Mouse (Mus musculus): ENCODE results near the gene Ttc7. TPM values are rescaled to one million over a fixed set of nuclear protein-coding genes. Genes with fewer than 3 reads are reported as not detected.

The Ttc7 gene
- polyA plus RNA-seq, 1 experiment from 2014 or later = 5.8 TPM

- H3K9ac ChIP-seq = no peak overlapping the region
- WGBS = 87% methylated on average over 8 of the region's 8 CpGs
- no peak for ATAC-seq (ENCODE audit: insufficient number of reproducible peaks, insufficient read depth, low FRiP score, low TSS enrichment)
- H3K4me1 ChIP-seq = no peaks in the 10 kb centered on the region
- H3K4me2 ChIP-seq (replicated peaks) = no peak overlapping the region
- no peaks in the 10 kb centered on the region for H3K9me3 ChIP-seq
- H3K4me3 ChIP-seq = no peak overlapping the region
- H3K27me3 ChIP-seq = no peaks in the 10 kb centered on the region
- no peaks in the 10 kb centered on the region for H3K36me3 ChIP-seq
- H3K27ac ChIP-seq = no peak overlapping the region
Observed at GRCm38 (mm10) chr17:87305065-87305464, 22.4 kb downstream of the Ttc7 start.

GRCm38 (mm10) chr17:87306746-87307145 is 24.1 kb downstream of the Ttc7 start:
- Histone ChIP-seq H3K4me3 (no peak overlapping the region), H3K9ac (no peak overlapping the region), H3K36me3 (no peaks in the 10 kb centered on the region), H3K27ac (no peak overlapping the region), H3K4me2 (replicated peaks) (no peak overlapping the region), H3K4me1 (no peaks in the 10 kb centered on the region), H3K9me3 (no peaks in the 10 kb centered on the region), H3K27me3 (no peaks in the 10 kb centered on the region)
- 78% methylated on average over 8 of the region's 8 CpGs for WGBS
- ATAC-seq (ENCODE audit: insufficient number of reproducible peaks, insufficient read depth, low FRiP score, low TSS enrichment) = no peak

GRCm38 (mm10) chr17:87309073-87309788 is 26.5 kb downstream of the Ttc7 start:
- 72% methylated on average over 12 of the region's 12 CpGs for WGBS
- Histone ChIP-seq H3K4me3 (no peak overlapping the region), H3K9me3 (no peaks in the 10 kb centered on the region), H3K9ac (no peak overlapping the region), H3K4me2 (replicated peaks) (no peak overlapping the region), H3K36me3 (no peaks in the 10 kb centered on the region), H3K27ac (no peak overlapping the region), H3K27me3 (no peaks in the 10 kb centered on the region), H3K4me1 (peaks cover 7% of the 10 kb centered on the region; the same call in 1 of the 2 replicates)
- ATAC-seq (ENCODE audit: insufficient number of reproducible peaks, insufficient read depth, low FRiP score, low TSS enrichment) = no peak

GRCm38 (mm10) chr17:87310497-87310896 is 27.8 kb downstream of the Ttc7 start:
- no peak overlapping the region for H3K9ac ChIP-seq
- no peak overlapping the region for H3K4me3 ChIP-seq
- peaks cover 16% of the 10 kb centered on the region for H3K4me1 ChIP-seq
- H3K27me3 ChIP-seq = no peaks in the 10 kb centered on the region
- H3K4me2 ChIP-seq (replicated peaks) = no peak overlapping the region
- H3K9me3 ChIP-seq = no peaks in the 10 kb centered on the region
- 83% methylated on average over 7 of the region's 7 CpGs for WGBS
- H3K27ac ChIP-seq = no peak overlapping the region
- no peak for ATAC-seq (ENCODE audit: insufficient number of reproducible peaks, insufficient read depth, low FRiP score, low TSS enrichment)
- no peaks in the 10 kb centered on the region for H3K36me3 ChIP-seq

GRCm38 (mm10) chr17:87312351-87312750 is 29.7 kb downstream of the Ttc7 start:
- 0 out of 2 replicates have a peak, but pooled peaks cover 3% of the 10 kb centered on the region for H3K27me3 ChIP-seq
- H3K27ac ChIP-seq = no peak overlapping the region
- H3K4me3 ChIP-seq = no peak overlapping the region
- H3K9ac ChIP-seq = no peak overlapping the region
- no peak overlapping the region for H3K4me2 ChIP-seq (replicated peaks)
- peaks cover 16% of the 10 kb centered on the region for H3K4me1 ChIP-seq
- ATAC-seq (ENCODE audit: insufficient number of reproducible peaks, insufficient read depth, low FRiP score, low TSS enrichment) = no peak
- H3K9me3 ChIP-seq = no peaks in the 10 kb centered on the region
- 35% methylated on average over 12 of the region's 12 CpGs for WGBS
- no peaks in the 10 kb centered on the region for H3K36me3 ChIP-seq

GRCm38 (mm10) chr17:87312924-87313870 is 30.5 kb downstream of the Ttc7 start:
- Histone ChIP-seq H3K27me3 (0 out of 2 replicates have a peak, but pooled peaks cover 3% of the 10 kb centered on the region), H3K4me3 (no peak overlapping the region), H3K9ac (no peak overlapping the region), H3K27ac (no peak overlapping the region), H3K9me3 (no peaks in the 10 kb centered on the region), H3K4me2 (replicated peaks) (0 out of 2 replicates have a peak overlapping the region, but pooled peaks have one; percentile 2), H3K36me3 (no peaks in the 10 kb centered on the region), H3K4me1 (peaks cover 16% of the 10 kb centered on the region)
- WGBS = 42% methylated on average over 18 of the region's 18 CpGs
- no peak for ATAC-seq (ENCODE audit: insufficient number of reproducible peaks, insufficient read depth, low FRiP score, low TSS enrichment)

GRCm38 (mm10) chr17:87314121-87314520 is 31.4 kb downstream of the Ttc7 start:
- Histone ChIP-seq H3K27ac (no peak overlapping the region), H3K36me3 (no peaks in the 10 kb centered on the region), H3K4me1 (peaks cover 16% of the 10 kb centered on the region), H3K9ac (no peak overlapping the region), H3K4me2 (replicated peaks) (no peak overlapping the region), H3K27me3 (0 out of 2 replicates have a peak, but pooled peaks cover 3% of the 10 kb centered on the region), H3K4me3 (no peak overlapping the region), H3K9me3 (no peaks in the 10 kb centered on the region)
- WGBS = 78% methylated on average over 8 of the region's 8 CpGs
- ATAC-seq (ENCODE audit: insufficient number of reproducible peaks, insufficient read depth, low FRiP score, low TSS enrichment) = no peak

- H3K4me3 ChIP-seq = no peak overlapping the region
- no peak overlapping the region for H3K4me2 ChIP-seq (replicated peaks)
- 0 out of 2 replicates have a peak, but pooled peaks cover 3% of the 10 kb centered on the region for H3K27me3 ChIP-seq
- no peaks in the 10 kb centered on the region for H3K9me3 ChIP-seq
- peaks cover 16% of the 10 kb centered on the region for H3K4me1 ChIP-seq
- no peaks in the 10 kb centered on the region for H3K36me3 ChIP-seq
- H3K9ac ChIP-seq = no peak overlapping the region
- no peak for ATAC-seq (ENCODE audit: insufficient number of reproducible peaks, insufficient read depth, low FRiP score, low TSS enrichment)
- H3K27ac ChIP-seq = no peak overlapping the region
- 54% methylated on average over 5 of the region's 5 CpGs for WGBS
Observed at GRCm38 (mm10) chr17:87314530-87314946, 31.9 kb downstream of the Ttc7 start.

GRCm38 (mm10) chr17:87315021-87315531 is 32.4 kb downstream of the Ttc7 start:
- Histone ChIP-seq H3K9ac (0 out of 2 replicates have a peak overlapping the region, but pooled peaks have one; percentile 3), H3K27me3 (0 out of 2 replicates have a peak, but pooled peaks cover 3% of the 10 kb centered on the region), H3K9me3 (no peaks in the 10 kb centered on the region), H3K4me1 (peaks cover 16% of the 10 kb centered on the region), H3K27ac (no peak overlapping the region), H3K4me3 (no peak overlapping the region), H3K36me3 (no peaks in the 10 kb centered on the region), H3K4me2 (replicated peaks) (peak overlapping the region; percentile 8; the same call in 1 of the 2 replicates)
- WGBS = 9% methylated on average over 9 of the region's 9 CpGs
- ATAC-seq (ENCODE audit: insufficient number of reproducible peaks, insufficient read depth, low FRiP score, low TSS enrichment) = peak; percentile 59; the same call in 1 of the 2 replicates

- Histone ChIP-seq H3K9ac (no peak overlapping the region), H3K36me3 (no peaks in the 10 kb centered on the region), H3K27me3 (0 out of 2 replicates have a peak, but pooled peaks cover 3% of the 10 kb centered on the region), H3K4me2 (replicated peaks) (no peak overlapping the region), H3K4me3 (no peak overlapping the region), H3K4me1 (peaks cover 16% of the 10 kb centered on the region), H3K27ac (no peak overlapping the region), H3K9me3 (no peaks in the 10 kb centered on the region)
- 80% methylated on average over 23 of the region's 23 CpGs for WGBS
- ATAC-seq (ENCODE audit: insufficient number of reproducible peaks, insufficient read depth, low FRiP score, low TSS enrichment) = no peak
Observed at GRCm38 (mm10) chr17:87315891-87316763, 33.4 kb downstream of the Ttc7 start.

- 24% methylated on average over 6 of the region's 6 CpGs for WGBS
Observed at GRCm38 (mm10) chr17:87317271-87317670, 34.6 kb downstream of the Ttc7 start.

More at GRCm38 (mm10) chr17:87317271-87317670, 34.6 kb downstream of the Ttc7 start:
- no peak overlapping the region for H3K4me3 ChIP-seq
- H3K4me1 ChIP-seq = peaks cover 16% of the 10 kb centered on the region
- H3K36me3 ChIP-seq = no peaks in the 10 kb centered on the region
- H3K9me3 ChIP-seq = peaks cover 5% of the 10 kb centered on the region; the same call in 1 of the 2 replicates
- H3K9ac ChIP-seq = no peak overlapping the region
- H3K27ac ChIP-seq = no peak overlapping the region
- H3K27me3 ChIP-seq = 0 out of 2 replicates have a peak, but pooled peaks cover 3% of the 10 kb centered on the region
- ATAC-seq (ENCODE audit: insufficient number of reproducible peaks, insufficient read depth, low FRiP score, low TSS enrichment) = no peak
- H3K4me2 ChIP-seq (replicated peaks) = no peak overlapping the region

All from embryonic facial prominence, embryonic 12.5 days (tissue).